In genomic region chr11:118366108-118366507, GRCm38 (mm10) we compare ENCODE assay signal across 12 mouse cellular contexts. TPM values are rescaled to one million over a fixed set of nuclear protein-coding genes. Genes with fewer than 3 reads are reported as not detected.
A peak's percentile ranks its signal among the peaks of the same experiment; 100 is the strongest.
DNase-seq lines count a peak whose midpoint lies in the region; ATAC-seq and TF ChIP-seq lines count a peak whose summit lies in the region.
"Had no signal": no experiment of that assay in that cellular context is flagged by ENCODE, and none has a peak within 500 bp of the region (broad histone marks: within the 10 kb centered on the region; RNA-seq: fewer than 3 reads in every experiment).

No protein-coding gene starts in this region.

- 43% methylated on average over 3 of the region's 3 CpGs for WGBS in kidney, embryonic 14.5 days
- WGBS in limb, embryonic 11.5 days: 40% methylated on average over 3 of the region's 3 CpGs
- 73% methylated on average over 3 of the region's 3 CpGs for WGBS in midbrain, embryonic 13.5 days

- peak overlapping the region; percentile 1 for H3ac ChIP-seq in C2C12 (ENCODE audit: control insufficient read depth, insufficient read length, low read depth)

- H3K36me3 ChIP-seq in kidney, embryonic 14.5 days (ENCODE audit: control insufficient read depth, insufficient read depth, low read length): no peaks in the 10 kb centered on the region
- no peaks in the 10 kb centered on the region for H3K36me3 ChIP-seq in C2C12 (ENCODE audit: control insufficient read depth, insufficient read depth)
- H3K36me3 ChIP-seq in limb, embryonic 11.5 days (ENCODE audit: control insufficient read depth, insufficient read depth, low read length): no peaks in the 10 kb centered on the region
- no peaks in the 10 kb centered on the region for H3K36me3 ChIP-seq in midbrain, embryonic 13.5 days

- no peak overlapping the region for H3K9ac ChIP-seq in kidney, embryonic 14.5 days (ENCODE audit: low read depth, low read length)
- H3K9ac ChIP-seq in limb, embryonic 11.5 days (ENCODE audit: low read length): peak overlapping the region; percentile 27; the same call in 1 of the 2 replicates
- H3K9ac ChIP-seq in midbrain, embryonic 13.5 days (replicated peaks): no peak overlapping the region
- H3K9ac ChIP-seq: forebrain, embryonic 13.5 days; lung, embryonic 14.5 days had no signal

- DNase-seq in kidney, adult 8-10 months: no peak
- DNase-seq in adipocyte (ENCODE audit: low spot score): peak; percentile 22
- no peak for DNase-seq in limb, embryonic 11.5 days (ENCODE audit: low spot score)
- DNase-seq in embryo, embryonic 11 days: no peak
- DNase-seq in natural killer cell, adult 2 months (ENCODE audit: low spot score in 2 of 2): no peak
- DNase-seq: cerebellum, postnatal 36 days; lung, embryonic 14.5 days; thymus, postnatal 25 days had no signal

- H3K9me3 ChIP-seq in kidney, embryonic 14.5 days (ENCODE audit: control insufficient read depth, low read length): no peaks in the 10 kb centered on the region
- H3K9me3 ChIP-seq in limb, embryonic 11.5 days (ENCODE audit: control insufficient read depth, low read length): no peaks in the 10 kb centered on the region
- no peaks in the 10 kb centered on the region for H3K9me3 ChIP-seq in midbrain, embryonic 13.5 days
- H3K9me3 ChIP-seq: forebrain, embryonic 13.5 days had no signal

- no peaks in the 10 kb centered on the region for H3K27me3 ChIP-seq in kidney, embryonic 14.5 days (ENCODE audit: control insufficient read depth, insufficient read depth, low read length)
- H3K27me3 ChIP-seq in C2C12 (ENCODE audit: control insufficient read depth, insufficient read depth, insufficient read length): no peaks in the 10 kb centered on the region
- H3K27me3 ChIP-seq in limb, embryonic 11.5 days (ENCODE audit: control insufficient read depth, insufficient read depth, low read length): no peaks in the 10 kb centered on the region
- no peaks in the 10 kb centered on the region for H3K27me3 ChIP-seq in midbrain, embryonic 13.5 days

- no peaks in the 10 kb centered on the region for H3K79me3 ChIP-seq in C2C12 (ENCODE audit: low read depth)

- peaks cover 13% of the 10 kb centered on the region for H3K79me2 ChIP-seq in C2C12 (ENCODE audit: control insufficient read depth, insufficient read depth)

- ATAC-seq in kidney, embryonic 14.5 days (ENCODE audit: low FRiP score, low TSS enrichment): no peak
- no peak for ATAC-seq in limb, embryonic 11.5 days (ENCODE audit: insufficient number of reproducible peaks, low FRiP score, low TSS enrichment, low read depth)
- ATAC-seq in midbrain, embryonic 13.5 days: no peak
- ATAC-seq: forebrain, embryonic 13.5 days had no signal

- H3K4me1 ChIP-seq in kidney, embryonic 14.5 days (ENCODE audit: control insufficient read depth, insufficient read depth, low read length): peaks cover 29% of the 10 kb centered on the region
- H3K4me1 ChIP-seq in limb, embryonic 11.5 days (ENCODE audit: control insufficient read depth, insufficient read depth, low read length): peaks cover 32% of the 10 kb centered on the region
- peaks cover 11% of the 10 kb centered on the region for H3K4me1 ChIP-seq in midbrain, embryonic 13.5 days (replicated peaks)

- H3K4me2 ChIP-seq in kidney, embryonic 14.5 days (replicated peaks; ENCODE audit: low read depth, low read length): no peak overlapping the region
- H3K4me2 ChIP-seq in limb, embryonic 11.5 days (ENCODE audit: low read depth, severe bottlenecking): no peak overlapping the region
- H3K4me2 ChIP-seq in midbrain, embryonic 13.5 days (replicated peaks): no peak overlapping the region
- H3K4me2 ChIP-seq: forebrain, embryonic 13.5 days; lung, embryonic 14.5 days had no signal

- no peak overlapping the region for H3K4me3 ChIP-seq in kidney, embryonic 14.5 days (ENCODE audit: low read length)
- no peak overlapping the region for H3K4me3 ChIP-seq in C2C12 (ENCODE audit: insufficient read depth, poor library complexity, severe bottlenecking)
- no peak overlapping the region for H3K4me3 ChIP-seq in limb, embryonic 11.5 days (ENCODE audit: low read depth, low read length)
- no peak overlapping the region for H3K4me3 ChIP-seq in midbrain, embryonic 13.5 days (replicated peaks)
- H3K4me3 ChIP-seq: forebrain, embryonic 13.5 days had no signal

- no peak for TF ChIP-seq CTCF in C2C12 (IDR thresholded peaks at IDR 0.05; ENCODE audit: control insufficient read depth, insufficient read depth, insufficient read length)

- peak overlapping the region; percentile 67; the same call in 1 of the 2 replicates for H3K27ac ChIP-seq in kidney, embryonic 14.5 days (ENCODE audit: low read depth, low read length)
- H3K27ac ChIP-seq in limb, embryonic 11.5 days (replicated peaks; ENCODE audit: low read depth, low read length): peak overlapping the region; percentile 78; the same call in 1 of the 2 replicates
- no peak overlapping the region for H3K27ac ChIP-seq in midbrain, embryonic 13.5 days
- H3K27ac ChIP-seq: forebrain, embryonic 13.5 days had no signal

TF ChIP-seq in C2C12, 6 proteins besides CTCF, POLR2A, EP300 and RAD21:
- TF ChIP-seq CEBPB (IDR thresholded peaks at IDR 0.05; ENCODE audit: low read depth): no peak
- TF ChIP-seq MYOG (IDR thresholded peaks at IDR 0.05; ENCODE audit: control insufficient read depth, extremely low read depth, insufficient read length): no peak
- peak; percentile 25 for TF ChIP-seq MYOD1 (IDR thresholded peaks at IDR 0.05; ENCODE audit: control insufficient read depth, insufficient read length, low read depth)
- TF ChIP-seq USF1 (IDR thresholded peaks at IDR 0.05; ENCODE audit: low read depth): no peak
- TF ChIP-seq FOSL1 (IDR thresholded peaks at IDR 0.05; ENCODE audit: insufficient read depth, low read length, poor library complexity, severe bottlenecking): no peak
- TF ChIP-seq MAX (IDR thresholded peaks at IDR 0.05): no peak

RNA-seq across cellular contexts. Expression of gene Timp2, which starts 10.6 kb away (rescaled TPM):
- 58.7 and 102 TPM in 2 replicates for polyA plus RNA-seq in kidney, embryonic 14.5 days (2014; fragmentation: Nextera tagmentation; extraction: Ambion mirVana)
- 372 TPM for polyA plus RNA-seq in C2C12 (2012; fragmentation: generic; extraction: Trizol)
- 64.4 and 68.4 TPM in 2 replicates for polyA plus RNA-seq in limb, embryonic 11.5 days (2014; fragmentation: Nextera tagmentation; extraction: Ambion mirVana)
- polyA plus RNA-seq in midbrain, embryonic 13.5 days (2015; fragmentation: Nextera tagmentation; extraction: Ambion mirVana): 37.2 and 42.2 TPM in 2 replicates

RNA-seq across cellular contexts. Expression of gene Cep295nl, which starts 23.8 kb away (rescaled TPM):
- polyA plus RNA-seq in kidney, embryonic 14.5 days (2014; fragmentation: Nextera tagmentation; extraction: Ambion mirVana): 0.41 and 0.42 TPM in 2 replicates
- 1.4 TPM for polyA plus RNA-seq in C2C12 (2012; fragmentation: generic; extraction: Trizol)
- polyA plus RNA-seq in limb, embryonic 11.5 days (2014; fragmentation: Nextera tagmentation; extraction: Ambion mirVana): 0.21 and 0.53 TPM in 2 replicates
- polyA plus RNA-seq in midbrain, embryonic 13.5 days (2015; fragmentation: Nextera tagmentation; extraction: Ambion mirVana): 0.17 and 0.22 TPM in 2 replicates

RNA-seq across cellular contexts. Expression of gene Lgals3bp, which starts 35.8 kb away (rescaled TPM):
- 11.8 and 13.0 TPM in 2 replicates for polyA plus RNA-seq in kidney, embryonic 14.5 days (2014; fragmentation: Nextera tagmentation; extraction: Ambion mirVana)
- polyA plus RNA-seq in C2C12 (2012; fragmentation: generic; extraction: Trizol): 6.6 TPM
- 3.6 and 4.1 TPM in 2 replicates for polyA plus RNA-seq in limb, embryonic 11.5 days (2014; fragmentation: Nextera tagmentation; extraction: Ambion mirVana)
- polyA plus RNA-seq in midbrain, embryonic 13.5 days (2015; fragmentation: Nextera tagmentation; extraction: Ambion mirVana): 1.7 and 2.3 TPM in 2 replicates

RNA-seq across cellular contexts. Expression of gene Cant1, which starts 52.8 kb away (rescaled TPM):
- polyA plus RNA-seq in kidney, embryonic 14.5 days (2014; fragmentation: Nextera tagmentation; extraction: Ambion mirVana): 19.0 and 24.1 TPM in 2 replicates
- 29.7 TPM for polyA plus RNA-seq in C2C12 (2012; fragmentation: generic; extraction: Trizol)
- polyA plus RNA-seq in limb, embryonic 11.5 days (2014; fragmentation: Nextera tagmentation; extraction: Ambion mirVana): 23.9 and 27.1 TPM in 2 replicates
- 23.5 and 26.0 TPM in 2 replicates for polyA plus RNA-seq in midbrain, embryonic 13.5 days (2015; fragmentation: Nextera tagmentation; extraction: Ambion mirVana)
